Mouse (Mus musculus): ENCODE data around the gene Tmem117.

Tmem117 gene

GRCm38 (mm10) chr15:94769227-94769626 is 140.2 kb downstream of the Tmem117 start:
- in situ Hi-C loops (cut with MboI, MseI): no loop called here

- in situ Hi-C loops (cut with MboI, MseI): loop anchor here (5.0 kb wide), 1 partner anchor 806 kb away; no protein-coding TSS in a partner anchor
Observed at GRCm38 (mm10) chr15:94770832-94771578, 142.0 kb downstream of the Tmem117 start.

GRCm38 (mm10) chr15:94771691-94772090 is 142.7 kb downstream of the Tmem117 start:
- in situ Hi-C loops (cut with MboI, MseI): loop anchor here (5.0 kb wide), 1 partner anchor 806 kb away; no protein-coding TSS in a partner anchor

GRCm38 (mm10) chr15:94776119-94777069 is 147.4 kb downstream of the Tmem117 start:
- in situ Hi-C loops (cut with MboI, MseI): no loop called here

- in situ Hi-C loops (cut with MboI, MseI): loop anchor here (5.0 kb wide), 1 partner anchor 49 kb away; no protein-coding TSS in a partner anchor
Observed at GRCm38 (mm10) chr15:94781556-94781955, 152.5 kb downstream of the Tmem117 start.

- in situ Hi-C loops (cut with MboI, MseI): no loop called here
Observed at GRCm38 (mm10) chr15:94793455-94793854, 164.4 kb downstream of the Tmem117 start.

- in situ Hi-C loops (cut with MboI, MseI): no loop called here
Observed at GRCm38 (mm10) chr15:94795484-94795883, 166.5 kb downstream of the Tmem117 start.

- in situ Hi-C loops (cut with MboI, MseI): no loop called here
Observed at GRCm38 (mm10) chr15:94798236-94798635, 169.2 kb downstream of the Tmem117 start.

GRCm38 (mm10) chr15:94801462-94801861 is 172.4 kb downstream of the Tmem117 start:
- in situ Hi-C loops (cut with MboI, MseI): loop anchor here (10.0 kb wide), 1 partner anchor 513 kb away; no protein-coding TSS in a partner anchor

GRCm38 (mm10) chr15:94802820-94803219 is 173.8 kb downstream of the Tmem117 start:
- in situ Hi-C loops (cut with MboI, MseI): loop anchor here (10.0 kb wide), 1 partner anchor 512 kb away; no protein-coding TSS in a partner anchor

GRCm38 (mm10) chr15:94803624-94804342 is 174.8 kb downstream of the Tmem117 start:
- in situ Hi-C loops (cut with MboI, MseI): loop anchor here (10.0 kb wide), 1 partner anchor 511 kb away; no protein-coding TSS in a partner anchor

- in situ Hi-C loops (cut with MboI, MseI): loop anchor here (10.0 kb wide), 1 partner anchor 509 kb away; no protein-coding TSS in a partner anchor
Observed at GRCm38 (mm10) chr15:94806005-94806404, 177.0 kb downstream of the Tmem117 start.

GRCm38 (mm10) chr15:94811550-94811949 is 182.5 kb downstream of the Tmem117 start:
- in situ Hi-C loops (cut with MboI, MseI): no loop called here

GRCm38 (mm10) chr15:94814213-94815100 is 185.4 kb downstream of the Tmem117 start:
- in situ Hi-C loops (cut with MboI, MseI): no loop called here

GRCm38 (mm10) chr15:94835634-94836033 is 206.6 kb downstream of the Tmem117 start:
- in situ Hi-C loops (cut with MboI, MseI): no loop called here

GRCm38 (mm10) chr15:94838646-94839045 is 209.6 kb downstream of the Tmem117 start:
- in situ Hi-C loops (cut with MboI, MseI): no loop called here

- in situ Hi-C loops (cut with MboI, MseI): no loop called here
Observed at GRCm38 (mm10) chr15:94847501-94847900, 218.5 kb downstream of the Tmem117 start.

GRCm38 (mm10) chr15:94859641-94860040 is 230.6 kb downstream of the Tmem117 start:
- in situ Hi-C loops (cut with MboI, MseI): no loop called here

GRCm38 (mm10) chr15:94861173-94861572 is 232.1 kb downstream of the Tmem117 start:
- in situ Hi-C loops (cut with MboI, MseI): no loop called here

- in situ Hi-C loops (cut with MboI, MseI): no loop called here
Observed at GRCm38 (mm10) chr15:94864134-94864533, 235.1 kb downstream of the Tmem117 start.
